Mouse (Mus musculus) lung, embryonic 15.5 days (tissue): ENCODE results near the gene Gm11168. TPM values are rescaled to one million over a fixed set of nuclear protein-coding genes. Genes with fewer than 3 reads are reported as not detected.
A peak's percentile ranks its signal among the peaks of the same experiment; 100 is the strongest.
"Not testable (repeated sequence)": the region's sequence is repeated elsewhere in the genome, so short reads cannot be mapped to it uniquely, and the experiment has no call there.

Source experiments
- ATAC-seq: fragments of 200-750 bp; cut with Nextera tagmentation; 2 replicates; pipeline ENCODE4 v1.8.0; 2017; ENCODE audit warnings: moderate number of reproducible peaks, borderline replicate concordance; ENCODE audit not compliant: low FRiP score, low TSS enrichment; ENCODE audit errors: extremely low read depth
- H3K27ac ChIP-seq: fragments of 300-500 bp; sonication (generic); 2 replicates; pipeline ENCODE4 v1.5.1; 2015; ENCODE audit warnings: moderate library complexity, mild to moderate bottlenecking, inconsistent platforms
- H3K27me3 ChIP-seq: fragments of 300-500 bp; sonication (generic); 2 replicates; pipeline ENCODE4 v1.6.1; 2015; ENCODE audit warnings: inconsistent platforms
- H3K36me3 ChIP-seq: fragments of 300-500 bp; sonication (generic); 2 replicates; pipeline ENCODE4 v1.6.1; 2015; ENCODE audit warnings: inconsistent platforms
- H3K4me1 ChIP-seq: fragments of 300-500 bp; sonication (generic); 2 replicates; pipeline ENCODE4 v1.6.1; 2015; ENCODE audit warnings: inconsistent platforms
- H3K4me2 ChIP-seq: fragments of 300-500 bp; sonication (generic); 2 replicates; pipeline ENCODE4 v1.6.1; 2015; ENCODE audit warnings: inconsistent platforms, mild to moderate bottlenecking, moderate library complexity
- H3K4me3 ChIP-seq: fragments of 300-500 bp; sonication (generic); 2 replicates; pipeline ENCODE4 v1.5.1; 2015; ENCODE audit warnings: mild to moderate bottlenecking, inconsistent platforms
- H3K9ac ChIP-seq: fragments of 300-500 bp; sonication (generic); 2 replicates; pipeline ENCODE4 v1.6.1; 2015; ENCODE audit warnings: inconsistent platforms
- H3K9me3 ChIP-seq: fragments of 300-500 bp; sonication (generic); 2 replicates; pipeline ENCODE4 v1.6.1; 2016; ENCODE audit warnings: inconsistent platforms
- WGBS: fragments of 180-500 bp; shearing (Covaris S2); methylation state at CpG from one replicate; pipeline ENCODE4 v1.1.7; 2015; 5-methylcytosine and 5-hydroxymethylcytosine counted together
- microRNA-seq: library from miRNA; unstranded; fragments of <30 nt; microRNA quantifications from one replicate; pipeline ENCODE4, GENCODE M21; 2016
- polyA plus RNA-seq: library from polyadenylated mRNA; unstranded; fragments of >200 nt; fragmentation: Nextera tagmentation; extraction: Ambion mirVana; gene quantifications from 2 replicates; pipeline ENCODE4 v1.2.1, GENCODE M21; 2015

The Gm11168 gene
- polyA plus RNA-seq, 1 experiment from 2014 or later: not detected

GRCm38 (mm10) chr9:3029276-3030000, 26.3 kb downstream of the Gm11168 start:
- ATAC-seq: not testable (repeated sequence)

GRCm38 (mm10) chr9:3030677-3031318, 27.7 kb downstream of the Gm11168 start:
- ATAC-seq: 0 out of 2 replicates have a peak, but pooled peaks have one; percentile 43
- H3K4me2 ChIP-seq, H3K9me3 ChIP-seq, H3K9ac ChIP-seq, H3K27me3 ChIP-seq, H3K4me1 ChIP-seq, H3K4me3 ChIP-seq, H3K27ac ChIP-seq, H3K36me3 ChIP-seq: not testable (repeated sequence)
- 74% methylated on average over 3 of the region's 10 CpGs for WGBS

More at GRCm38 (mm10) chr9:3029276-3030000, 26.3 kb downstream of the Gm11168 start:
- not testable (repeated sequence) for H3K9me3 ChIP-seq, H3K36me3 ChIP-seq, H3K9ac ChIP-seq, H3K4me2 ChIP-seq, H3K4me1 ChIP-seq, H3K27me3 ChIP-seq, H3K27ac ChIP-seq, H3K4me3 ChIP-seq
- WGBS: 64% methylated on average over 14 of the region's 16 CpGs

GRCm38 (mm10) chr9:3034299-3034698, 31.2 kb downstream of the Gm11168 start, which contains the start of gene Gm17535:
Gm17535 (plus strand) TSS chr9:3034599.
- not testable (repeated sequence) for H3K9me3 ChIP-seq, H3K9ac ChIP-seq, H3K27me3 ChIP-seq, H3K36me3 ChIP-seq, ATAC-seq, H3K4me2 ChIP-seq, H3K27ac ChIP-seq, H3K4me3 ChIP-seq, H3K4me1 ChIP-seq
- WGBS: 53% methylated on average over 1 of the region's 8 CpGs

- not testable (repeated sequence) for H3K27ac ChIP-seq, H3K27me3 ChIP-seq, H3K4me1 ChIP-seq, H3K4me3 ChIP-seq, H3K9ac ChIP-seq, H3K9me3 ChIP-seq, ATAC-seq, H3K36me3 ChIP-seq, H3K4me2 ChIP-seq
- WGBS: 74% methylated on average over 8 of the region's 8 CpGs
Measured at GRCm38 (mm10) chr9:3036577-3036976, 33.4 kb downstream of the Gm11168 start, which contains the start of gene Gm10715. Gm10715 (plus strand) TSS chr9:3036877.

- H3K36me3 ChIP-seq, ATAC-seq, H3K4me3 ChIP-seq, H3K9ac ChIP-seq, H3K4me2 ChIP-seq, H3K27ac ChIP-seq, H3K4me1 ChIP-seq, H3K27me3 ChIP-seq, H3K9me3 ChIP-seq: not testable (repeated sequence)
- 70% methylated on average over 4 of the region's 4 CpGs for WGBS
Measured at GRCm38 (mm10) chr9:3038161-3038560, 35.0 kb downstream of the Gm11168 start.

Small RNAs within 50 kb of the gene (microRNA-seq; reads per million reads assigned to microRNA genes)
- not detected for gene Mir101c

Other genes with a start within 250 kb of the Gm11168 start
- gene Gm10722, start 2.4 kb upstream of the Gm11168 start, polyA plus RNA-seq: not detected in 2 replicates
- 0.26 TPM in 1 of 2 replicates, not detected in the other for gene Gm10721, start 9.8 kb downstream of the Gm11168 start, polyA plus RNA-seq
- not detected in 2 replicates for gene Gm10720, start 12.3 kb downstream of the Gm11168 start, polyA plus RNA-seq
- gene Gm10719, start 14.1 kb downstream of the Gm11168 start, polyA plus RNA-seq: 0.28 TPM in 1 of 2 replicates, not detected in the other
- gene Gm10718, start 20.2 kb downstream of the Gm11168 start, polyA plus RNA-seq: 0.36 TPM in 1 of 2 replicates, not detected in the other
- 0.44 TPM in 1 of 2 replicates, not detected in the other for gene Gm10717, start 22.1 kb downstream of the Gm11168 start, polyA plus RNA-seq
- gene Gm17535, start 31.3 kb downstream of the Gm11168 start, polyA plus RNA-seq: not detected in 2 replicates
- gene Gm10715, start 33.5 kb downstream of the Gm11168 start, polyA plus RNA-seq: not detected in 2 replicates